Mouse (Mus musculus): ENCODE results near the gene Adig. TPM values are rescaled to one million over a fixed set of nuclear protein-coding genes. Genes with fewer than 3 reads are reported as not detected.

Gene Adig
- 10 to 100 TPM; 90.4 to 93.3 TPM for total RNA-seq (2021)
- long read RNA-seq, experiment 1, transcript Adig-201 (3 exons, 632 nt), result major isoform, 33 of 43 reads
- long read RNA-seq, experiment 1, partial matches to known transcripts, result 0 of 43 reads
- long read RNA-seq, experiment 1, other reads (novel, unspliced or antisense), result 10 of 43 reads
- long read RNA-seq, experiment 2, transcript Adig-201 (3 exons, 632 nt), result major isoform, 33 of 50 reads
- long read RNA-seq, experiment 2, partial matches to known transcripts, result 4 of 50 reads
- long read RNA-seq, experiment 2, other reads (novel, unspliced or antisense), result 13 of 50 reads

DNA sequence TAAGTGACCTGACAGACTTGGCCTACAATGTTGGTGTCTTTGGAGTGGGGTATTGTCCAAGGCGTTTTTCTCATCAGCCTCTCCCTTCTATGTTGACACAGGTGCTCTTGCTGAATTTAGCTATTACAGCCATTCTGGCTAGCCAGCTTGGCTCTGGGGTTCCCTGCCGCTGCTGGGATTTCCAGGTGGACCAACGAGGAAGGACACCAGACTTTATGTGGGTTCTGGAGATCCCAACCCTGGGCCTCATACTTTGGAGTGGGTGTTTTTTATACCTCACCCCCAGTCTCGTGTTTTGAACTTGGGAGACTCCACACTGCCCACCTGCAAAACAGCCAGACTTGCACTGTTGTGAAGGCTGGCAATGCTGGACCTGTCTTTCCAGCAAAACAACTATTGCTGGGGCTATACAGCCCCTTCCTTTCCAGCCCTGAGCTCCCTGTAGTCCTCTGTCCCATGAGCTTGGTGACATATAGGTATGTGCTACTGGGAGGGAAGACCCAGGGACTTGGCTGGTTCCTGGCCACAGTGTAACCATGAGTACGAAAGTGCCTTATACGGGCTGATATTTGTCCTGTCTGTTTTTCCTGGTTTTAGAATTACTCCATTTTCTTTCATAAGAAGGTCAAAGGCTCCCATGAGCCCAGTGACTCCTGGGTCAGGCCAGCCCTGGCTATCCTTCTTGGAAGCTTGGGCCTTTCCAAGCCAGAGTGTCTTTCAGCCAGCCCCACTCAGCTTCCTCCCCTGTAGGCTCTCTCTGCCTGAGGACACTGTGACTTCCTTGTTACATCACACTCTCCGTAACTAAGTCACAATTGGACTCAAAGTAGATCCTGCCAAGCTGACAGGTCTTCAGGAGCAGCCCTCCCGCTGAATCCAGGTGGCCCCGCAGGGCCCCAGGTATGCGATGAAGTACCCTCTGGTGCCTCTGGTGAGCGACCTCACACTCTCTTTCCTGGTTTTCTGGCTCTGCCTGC is at the start of gene Adig:
Gene Adig (plus strand): TSS at position 777 of the 977 bp plus-strand sequence.
- DNase-seq, result peak in 1 of 2 experiments; percentile 15

DNA sequence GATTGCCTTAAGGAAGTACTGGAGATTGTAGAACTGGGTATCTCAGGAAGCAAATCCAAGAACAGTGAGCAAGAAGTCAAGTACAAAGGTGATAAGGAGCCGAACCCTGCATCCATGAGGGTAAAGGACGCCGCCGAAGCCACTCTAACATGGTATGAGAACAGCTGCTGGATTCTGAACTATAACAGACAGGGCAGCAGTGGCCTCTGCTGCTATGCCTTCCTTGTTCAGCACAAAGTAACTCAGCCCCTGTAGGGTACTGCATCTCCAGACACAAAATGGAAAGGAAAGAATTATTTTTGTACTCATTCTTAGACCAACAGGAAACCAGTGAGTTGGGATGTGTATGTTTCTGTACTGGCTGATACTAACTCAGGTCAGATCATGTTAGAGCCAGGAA is 46.0 kb upstream of the Adig start:
- no peak for DNase-seq

GRCm38 (mm10) chr2:158457610-158458009 is 44.8 kb upstream of the Adig start:
- no peak for DNase-seq

DNA sequence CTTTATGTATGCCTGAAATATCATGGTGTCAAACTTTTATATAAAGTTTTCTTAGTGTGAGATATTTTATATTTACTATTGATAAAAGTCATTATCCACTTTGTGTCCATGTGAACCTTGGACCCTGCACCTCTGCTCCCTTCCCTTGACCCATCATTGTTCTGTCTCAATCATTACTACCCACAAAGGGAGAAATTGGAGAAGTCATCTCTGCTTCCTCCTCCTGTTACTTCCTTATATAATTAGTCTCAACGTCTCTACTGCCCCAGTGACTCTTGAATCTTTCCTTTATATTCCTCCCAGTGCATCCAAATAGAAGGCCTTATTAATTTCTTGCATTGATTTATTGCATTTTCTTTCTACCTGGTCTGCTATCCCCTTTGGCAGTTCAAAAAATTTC is 40.0 kb upstream of the Adig start:
- no peak for DNase-seq

GRCm38 (mm10) chr2:158474159-158474558 is 28.3 kb upstream of the Adig start:
- no peak for DNase-seq

GRCm38 (mm10) chr2:158477640-158478039 is 24.8 kb upstream of the Adig start:
- no peak for DNase-seq

- no peak for DNase-seq
Observed at GRCm38 (mm10) chr2:158498457-158498856, 4.0 kb upstream of the Adig start.

GRCm38 (mm10) chr2:158503226-158503625 is 814 bp downstream of the Adig start:
- DNase-seq, result no peak

GRCm38 (mm10) chr2:158503671-158504070 is 1.3 kb downstream of the Adig start:
- peak in 1 of 2 experiments; percentile 28 for DNase-seq

GRCm38 (mm10) chr2:158506475-158506874 is 4.1 kb downstream of the Adig start:
- no peak for DNase-seq

DNA sequence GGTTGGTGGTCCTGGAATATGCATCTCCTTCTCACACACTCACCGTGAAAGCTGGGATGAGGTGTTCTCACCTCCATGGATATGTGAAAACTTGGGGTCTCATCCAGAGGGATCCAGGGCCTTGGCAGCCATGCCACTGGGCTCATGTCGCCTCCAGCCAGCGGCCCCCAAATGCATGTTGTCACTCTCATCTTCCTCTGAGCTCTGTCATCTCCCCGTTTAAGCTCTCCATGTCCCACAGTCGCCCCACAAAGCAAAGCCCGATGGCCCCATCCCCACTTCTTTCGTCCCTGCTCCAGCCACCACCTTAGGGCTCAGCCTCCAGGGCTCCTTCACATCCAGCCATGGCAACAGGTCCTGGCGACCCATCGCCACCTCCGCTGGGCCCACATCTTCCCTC is 4.6 kb downstream of the Adig start:
- no peak for DNase-seq

DNA sequence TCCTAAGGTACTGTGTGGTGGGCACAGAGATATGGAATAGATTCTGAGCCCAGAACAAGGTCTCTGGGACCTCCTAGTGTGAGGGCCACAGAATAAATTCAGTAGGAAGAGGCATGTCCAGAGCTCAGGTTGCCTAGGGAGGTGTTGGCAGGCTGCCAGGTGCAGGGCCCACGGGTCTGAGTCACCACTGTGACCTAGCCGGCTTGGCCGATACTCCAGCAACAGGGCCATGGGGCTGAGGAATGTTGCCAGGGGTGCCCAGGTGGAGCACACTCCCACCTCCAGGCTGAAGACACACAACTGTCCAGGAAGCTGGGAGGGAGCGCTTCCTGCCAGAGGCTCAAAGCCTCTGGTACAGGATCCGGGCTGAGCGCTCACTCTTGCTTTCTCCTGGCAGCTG is 8.3 kb downstream of the Adig start:
- peak; percentile 86 to 90 for DNase-seq

GRCm38 (mm10) chr2:158512528-158512927 is 10.1 kb downstream of the Adig start, which contains the start of gene Arhgap40:
Gene Arhgap40 (plus strand): TSS chr2:158512796.
- DNase-seq, result no peak

DNA sequence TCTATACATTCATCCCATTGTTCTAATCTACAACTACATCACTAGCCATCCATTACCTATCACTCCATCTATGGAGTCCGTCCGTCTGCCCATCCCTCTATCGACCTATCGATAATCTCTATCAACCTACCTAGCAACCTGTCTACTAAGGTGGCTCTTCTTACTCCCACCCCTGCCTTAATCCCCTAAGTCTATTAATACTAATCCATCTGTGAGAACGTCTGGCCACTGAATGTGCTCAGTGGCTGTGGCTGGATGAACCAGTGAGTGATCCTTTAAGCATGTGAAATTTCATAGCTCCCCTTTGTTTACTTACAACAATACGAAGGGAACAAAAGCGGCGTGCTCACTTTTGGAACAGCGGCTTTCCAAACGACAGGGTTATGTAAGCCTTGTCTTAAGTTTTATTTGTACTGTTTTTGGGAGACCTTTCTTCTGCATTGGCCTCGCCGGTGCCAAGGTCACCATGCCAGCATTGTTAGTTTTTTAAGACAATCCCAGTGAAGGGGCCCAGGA is 11.5 kb downstream of the Adig start:
- DNase-seq, result no peak

GRCm38 (mm10) chr2:158518583-158518982 is 16.2 kb downstream of the Adig start:
- no peak for DNase-seq

- DNase-seq, result no peak
Observed at GRCm38 (mm10) chr2:158519071-158519470, 16.7 kb downstream of the Adig start.

DNA sequence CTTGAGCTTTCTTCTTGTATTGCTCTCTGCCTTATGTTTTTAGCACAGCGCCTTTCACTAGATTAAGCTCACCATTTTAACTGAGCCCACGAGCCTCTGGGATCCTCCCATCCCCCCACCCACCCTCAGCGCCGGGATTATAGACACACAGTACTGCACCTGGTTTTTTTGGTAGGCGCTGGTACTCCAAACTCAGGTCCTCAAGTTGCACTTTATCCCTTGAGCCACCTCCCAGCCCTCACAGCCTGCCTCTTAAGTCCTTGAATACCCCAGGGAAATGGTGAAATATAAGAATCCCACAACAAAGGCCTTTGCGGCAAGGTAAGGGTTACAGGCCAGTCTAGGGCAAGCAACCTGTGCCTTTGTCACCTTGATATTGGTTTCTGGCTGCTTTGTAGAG is 17.4 kb downstream of the Adig start:
- no peak for DNase-seq

DNA sequence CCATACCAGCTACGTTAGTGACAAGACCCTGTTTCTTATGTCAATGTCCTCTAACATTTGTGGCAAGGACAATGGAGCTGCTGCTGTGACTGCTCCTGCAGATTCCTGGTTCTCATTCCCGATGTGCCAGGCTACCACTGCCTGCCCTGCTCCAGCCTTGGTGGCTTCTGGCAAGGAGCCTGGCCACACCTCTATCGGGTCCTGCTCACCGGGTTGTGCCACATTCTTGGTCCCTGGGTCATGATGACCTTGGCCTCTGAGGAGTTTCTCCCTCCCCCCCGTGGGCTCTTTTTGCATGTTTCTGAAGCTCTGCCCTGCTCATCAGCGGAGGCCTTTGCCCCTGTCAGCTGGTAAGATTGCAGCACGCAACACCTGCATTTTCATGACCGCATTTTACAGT is 20.6 kb downstream of the Adig start:
- peak; percentile 58 to 67 for DNase-seq

- DNase-seq, result no peak
Observed at GRCm38 (mm10) chr2:158524129-158524860, 21.9 kb downstream of the Adig start.

DNA sequence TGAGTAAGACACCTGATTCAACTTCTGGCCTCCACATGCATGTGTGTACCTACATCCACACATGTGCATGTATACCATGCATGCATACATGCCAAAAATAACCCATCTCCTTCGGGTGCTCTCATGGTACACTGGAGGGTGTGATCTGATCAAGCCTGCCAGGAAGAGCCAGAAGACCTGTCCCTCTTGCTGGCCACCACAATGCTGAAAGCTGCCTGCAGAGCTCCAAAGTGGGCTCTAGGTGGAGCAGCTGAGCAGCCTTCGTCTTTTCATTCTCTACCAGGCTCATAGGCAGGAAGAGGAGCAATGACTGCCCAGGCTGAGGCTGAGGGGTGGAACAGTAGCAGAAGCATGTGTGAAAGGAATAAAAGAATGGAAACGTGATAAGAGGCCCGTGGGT is 31.7 kb downstream of the Adig start:
- DNase-seq, result peak; percentile 50 to 71

GRCm38 (mm10) chr2:158534559-158534958 is 32.1 kb downstream of the Adig start:
- no peak for DNase-seq
